Mouse (Mus musculus): ENCODE data around the gene Csde1. TPM values are rescaled to one million over a fixed set of nuclear protein-coding genes. Genes with fewer than 3 reads are reported as not detected.

Gene Csde1
- polyA plus RNA-seq, 1 experiment from 2014 or later, result 324 TPM

- H3K36me3 ChIP-seq, result peaks cover 7% of the 10 kb centered on the region; the same call in 1 of the 2 replicates
- ATAC-seq (ENCODE audit: insufficient number of reproducible peaks, low FRiP score, low TSS enrichment, low read depth), result no peak
- H3K9me3 ChIP-seq, result no peaks in the 10 kb centered on the region
- H3K4me2 ChIP-seq, result no peak within 1 kb of the TSS
- H3K27me3 ChIP-seq, result no peaks in the 10 kb centered on the region
- no peak within 1 kb of the TSS for H3K9ac ChIP-seq
- H3K27ac ChIP-seq, result no peak within 1 kb of the TSS
- no peak within 1 kb of the TSS for H3K4me3 ChIP-seq
- no peaks in the 10 kb centered on the region for H3K4me1 ChIP-seq
- 54% methylated on average over 5 of the region's 5 CpGs for WGBS
Observed at GRCm38 (mm10) chr3:103073771-103074170, 53.5 kb downstream of the Csde1 start, which contains the start of gene Ampd1. TSS of gene Ampd1 (plus strand) at chr3:103074014.

- WGBS, result 82% methylated on average over 9 of the region's 9 CpGs
- ATAC-seq (ENCODE audit: insufficient number of reproducible peaks, low FRiP score, low TSS enrichment, low read depth), result no peak
Observed at GRCm38 (mm10) chr3:103075871-103076270, 55.6 kb downstream of the Csde1 start.

GRCm38 (mm10) chr3:103076476-103076875 lies 56.2 kb downstream of the Csde1 start:
- Histone ChIP-seq H3K27ac (no peak overlapping the region), H3K4me1 (no peaks in the 10 kb centered on the region), H3K36me3 (no peaks in the 10 kb centered on the region), H3K9ac (no peak overlapping the region), H3K4me3 (no peak overlapping the region), H3K27me3 (no peaks in the 10 kb centered on the region), H3K4me2 (no peak overlapping the region), H3K9me3 (no peaks in the 10 kb centered on the region)
- ATAC-seq (ENCODE audit: insufficient number of reproducible peaks, low FRiP score, low TSS enrichment, low read depth), result no peak
- 86% methylated on average over 9 of the region's 9 CpGs for whole genome bisulfite sequencing

More at GRCm38 (mm10) chr3:103075871-103076270, 55.6 kb downstream of the Csde1 start:
- no peaks in the 10 kb centered on the region for H3K27me3 ChIP-seq
- no peak overlapping the region for H3K27ac ChIP-seq
- no peaks in the 10 kb centered on the region for H3K36me3 ChIP-seq
- H3K9me3 ChIP-seq, result no peaks in the 10 kb centered on the region
- no peaks in the 10 kb centered on the region for H3K4me1 ChIP-seq
- H3K4me3 ChIP-seq, result no peak overlapping the region
- no peak overlapping the region for H3K4me2 ChIP-seq
- H3K9ac ChIP-seq, result no peak overlapping the region

GRCm38 (mm10) chr3:103079301-103079700 lies 59.1 kb downstream of the Csde1 start:
- Histone ChIP-seq H3K27me3 (no peaks in the 10 kb centered on the region), H3K4me2 (no peak overlapping the region), H3K4me1 (no peaks in the 10 kb centered on the region), H3K4me3 (no peak overlapping the region), H3K9ac (no peak overlapping the region), H3K9me3 (no peaks in the 10 kb centered on the region), H3K27ac (no peak overlapping the region), H3K36me3 (no peaks in the 10 kb centered on the region)
- 87% methylated on average over 8 of the region's 9 CpGs for WGBS
- no peak for ATAC-seq (ENCODE audit: insufficient number of reproducible peaks, low FRiP score, low TSS enrichment, low read depth)

GRCm38 (mm10) chr3:103081051-103081450 lies 60.8 kb downstream of the Csde1 start:
- no peak overlapping the region for H3K4me3 ChIP-seq
- no peak overlapping the region for H3K9ac ChIP-seq
- ATAC-seq (ENCODE audit: insufficient number of reproducible peaks, low FRiP score, low TSS enrichment, low read depth), result no peak
- no peaks in the 10 kb centered on the region for H3K36me3 ChIP-seq
- no peak overlapping the region for H3K4me2 ChIP-seq
- no peaks in the 10 kb centered on the region for H3K4me1 ChIP-seq
- no peaks in the 10 kb centered on the region for H3K9me3 ChIP-seq
- no peaks in the 10 kb centered on the region for H3K27me3 ChIP-seq
- no peak overlapping the region for H3K27ac ChIP-seq
- WGBS, result 71% methylated on average over 11 of the region's 11 CpGs

GRCm38 (mm10) chr3:103081861-103082453 lies 61.7 kb downstream of the Csde1 start:
- Histone ChIP-seq H3K4me1 (no peaks in the 10 kb centered on the region), H3K27ac (no peak overlapping the region), H3K4me2 (no peak overlapping the region), H3K4me3 (no peak overlapping the region), H3K9ac (no peak overlapping the region), H3K9me3 (no peaks in the 10 kb centered on the region), H3K27me3 (no peaks in the 10 kb centered on the region), H3K36me3 (no peaks in the 10 kb centered on the region)
- WGBS, result 80% methylated on average over 17 of the region's 17 CpGs
- ATAC-seq (ENCODE audit: insufficient number of reproducible peaks, low FRiP score, low TSS enrichment, low read depth), result no peak

- no peak overlapping the region for H3K4me3 ChIP-seq
- H3K27me3 ChIP-seq, result no peaks in the 10 kb centered on the region
- no peak overlapping the region for H3K27ac ChIP-seq
- no peaks in the 10 kb centered on the region for H3K36me3 ChIP-seq
- H3K4me2 ChIP-seq, result no peak overlapping the region
- ATAC-seq (ENCODE audit: insufficient number of reproducible peaks, low FRiP score, low TSS enrichment, low read depth), result no peak
- 85% methylated on average over 5 of the region's 5 CpGs for WGBS
- H3K4me1 ChIP-seq, result no peaks in the 10 kb centered on the region
- no peak overlapping the region for H3K9ac ChIP-seq
- no peaks in the 10 kb centered on the region for H3K9me3 ChIP-seq
Observed at GRCm38 (mm10) chr3:103082761-103083160, 62.5 kb downstream of the Csde1 start.

GRCm38 (mm10) chr3:103085986-103086385 lies 65.8 kb downstream of the Csde1 start:
- H3K4me3 ChIP-seq, result no peak overlapping the region
- no peak overlapping the region for H3K4me2 ChIP-seq

GRCm38 (mm10) chr3:103091753-103092152 lies 71.5 kb downstream of the Csde1 start:
- no peak overlapping the region for H3K4me2 ChIP-seq
- H3K4me1 ChIP-seq, result no peaks in the 10 kb centered on the region
- WGBS, result 100% methylated on average over 2 of the region's 2 CpGs
- no peak overlapping the region for H3K9ac ChIP-seq
- no peak for ATAC-seq (ENCODE audit: insufficient number of reproducible peaks, low FRiP score, low TSS enrichment, low read depth)
- no peak overlapping the region for H3K4me3 ChIP-seq
- no peaks in the 10 kb centered on the region for H3K27me3 ChIP-seq
- no peaks in the 10 kb centered on the region for H3K9me3 ChIP-seq
- H3K27ac ChIP-seq, result no peak overlapping the region
- H3K36me3 ChIP-seq, result no peaks in the 10 kb centered on the region

More at GRCm38 (mm10) chr3:103085986-103086385, 65.8 kb downstream of the Csde1 start:
- Histone ChIP-seq H3K4me1 (no peaks in the 10 kb centered on the region), H3K9ac (no peak overlapping the region), H3K36me3 (no peaks in the 10 kb centered on the region), H3K27me3 (no peaks in the 10 kb centered on the region), H3K27ac (no peak overlapping the region), H3K9me3 (no peaks in the 10 kb centered on the region)
- no peak for ATAC-seq (ENCODE audit: insufficient number of reproducible peaks, low FRiP score, low TSS enrichment, low read depth)
- 74% methylated on average over 3 of the region's 3 CpGs for WGBS

- no peak overlapping the region for H3K4me2 ChIP-seq
- WGBS, result 80% methylated on average over 23 of the region's 23 CpGs
- H3K4me1 ChIP-seq, result peaks cover 7% of the 10 kb centered on the region
- H3K9me3 ChIP-seq, result no peaks in the 10 kb centered on the region
- no peaks in the 10 kb centered on the region for H3K27me3 ChIP-seq
- H3K36me3 ChIP-seq, result no peaks in the 10 kb centered on the region
- no peak overlapping the region for H3K27ac ChIP-seq
- H3K9ac ChIP-seq, result no peak overlapping the region
- no peak overlapping the region for H3K4me3 ChIP-seq
- no peak for ATAC-seq (ENCODE audit: insufficient number of reproducible peaks, low FRiP score, low TSS enrichment, low read depth)
Observed at GRCm38 (mm10) chr3:103098662-103099061, 78.4 kb downstream of the Csde1 start.

GRCm38 (mm10) chr3:103099667-103100066 lies 79.4 kb downstream of the Csde1 start:
- ATAC-seq (ENCODE audit: insufficient number of reproducible peaks, low FRiP score, low TSS enrichment, low read depth), result no peak
- no peak overlapping the region for H3K4me2 ChIP-seq
- 81% methylated on average over 6 of the region's 6 CpGs for WGBS

GRCm38 (mm10) chr3:103100735-103101134 lies 80.5 kb downstream of the Csde1 start:
- ATAC-seq (ENCODE audit: insufficient number of reproducible peaks, low FRiP score, low TSS enrichment, low read depth), result no peak
- H3K9ac ChIP-seq, result no peak overlapping the region
- WGBS, result 40% methylated on average over 2 of the region's 2 CpGs
- H3K27me3 ChIP-seq, result no peaks in the 10 kb centered on the region
- H3K4me1 ChIP-seq, result peaks cover 7% of the 10 kb centered on the region
- no peak overlapping the region for H3K27ac ChIP-seq
- no peak overlapping the region for H3K4me3 ChIP-seq
- no peak overlapping the region for H3K4me2 ChIP-seq
- H3K9me3 ChIP-seq, result no peaks in the 10 kb centered on the region
- no peaks in the 10 kb centered on the region for H3K36me3 ChIP-seq

More at GRCm38 (mm10) chr3:103099667-103100066, 79.4 kb downstream of the Csde1 start:
- Histone ChIP-seq H3K9ac (no peak overlapping the region), H3K9me3 (no peaks in the 10 kb centered on the region), H3K4me1 (peaks cover 7% of the 10 kb centered on the region), H3K27ac (no peak overlapping the region), H3K27me3 (no peaks in the 10 kb centered on the region), H3K4me3 (no peak overlapping the region), H3K36me3 (no peaks in the 10 kb centered on the region)

- Histone ChIP-seq H3K4me2 (no peak overlapping the region), H3K36me3 (no peaks in the 10 kb centered on the region), H3K9ac (no peak overlapping the region), H3K9me3 (no peaks in the 10 kb centered on the region), H3K27ac (no peak overlapping the region), H3K4me1 (peaks cover 7% of the 10 kb centered on the region), H3K4me3 (no peak overlapping the region), H3K27me3 (no peaks in the 10 kb centered on the region)
- 46% methylated on average over 5 of the region's 5 CpGs for WGBS
- ATAC-seq (ENCODE audit: insufficient number of reproducible peaks, low FRiP score, low TSS enrichment, low read depth), result no peak
Observed at GRCm38 (mm10) chr3:103101194-103101593, 81.0 kb downstream of the Csde1 start.

Data from limb, embryonic 15.5 days (tissue).